Mouse (Mus musculus) limb, embryonic 14.5 days (tissue): ENCODE measurements around the gene Rplp2. TPM values are rescaled to one million over a fixed set of nuclear protein-coding genes. Genes with fewer than 3 reads are reported as not detected.

Source experiments
- ATAC-seq: fragments of 200-750 bp; cut with Nextera tagmentation; 2 replicates; pipeline ENCODE4 v1.8.0; 2017; ENCODE audit warnings: low read depth, moderate number of reproducible peaks, moderate TSS enrichment; ENCODE audit not compliant: low FRiP score
- DNase-seq: peaks from one replicate; pipeline ENCODE4 v3.0.0-alpha.2; 2015; ENCODE audit warnings: low spot score
- H3K27ac ChIP-seq: fragments of 300-500 bp; sonication (generic); replicated peaks from 2 replicates; pipeline ENCODE4 v1.5.1; 2014; ENCODE audit warnings: low read depth, mild to moderate bottlenecking, low read length, moderate library complexity, mixed read lengths
- H3K27me3 ChIP-seq: fragments of 300-500 bp; sonication (generic); 2 replicates; pipeline ENCODE4 v1.6.1; 2014; ENCODE audit warnings: low read length, mixed read lengths; ENCODE audit not compliant: control insufficient read depth, insufficient read depth
- H3K36me3 ChIP-seq: fragments of 300-500 bp; sonication (generic); 2 replicates; pipeline ENCODE4 v1.6.1; 2014; ENCODE audit warnings: mild to moderate bottlenecking, low read length, moderate library complexity, mixed read lengths; ENCODE audit not compliant: control insufficient read depth, insufficient read depth
- H3K4me1 ChIP-seq: fragments of 300-500 bp; sonication (generic); 2 replicates; pipeline ENCODE4 v1.6.1; 2014; ENCODE audit warnings: antibody characterized with exemption, low read length, mixed read lengths; ENCODE audit not compliant: control insufficient read depth, insufficient read depth
- H3K4me2 ChIP-seq: fragments of 300-500 bp; sonication (generic); replicated peaks from 2 replicates; pipeline ENCODE4 v1.6.1; 2014; ENCODE audit warnings: low read depth, mild to moderate bottlenecking, low read length, moderate library complexity; ENCODE audit not compliant: severe bottlenecking
- H3K4me3 ChIP-seq: fragments of 300-500 bp; sonication (generic); replicated peaks from 2 replicates; pipeline ENCODE4 v1.5.1; 2014; ENCODE audit warnings: low read length
- H3K9ac ChIP-seq: fragments of 300-500 bp; sonication (generic); 2 replicates; pipeline ENCODE4 v1.6.1; 2014; ENCODE audit warnings: mild to moderate bottlenecking, low read depth, low read length, moderate library complexity; ENCODE audit not compliant: severe bottlenecking
- H3K9me3 ChIP-seq: fragments of 300-500 bp; sonication (generic); 2 replicates; pipeline ENCODE4 v1.6.1; 2016; ENCODE audit warnings: low read length; ENCODE audit not compliant: control insufficient read depth
- POLR2A ChIP-seq: fragments of 200-500 bp; IDR thresholded peaks from 2 replicates; pipeline ENCODE4 v1.8.0; 2012; ENCODE audit warnings: inconsistent platforms, mild to moderate bottlenecking, moderate library complexity, borderline replicate concordance; ENCODE audit not compliant: insufficient read depth, insufficient read length; ENCODE audit errors: extremely low read depth
- WGBS: fragments of 180-500 bp; shearing (Covaris S2); extraction: QIAGEN DNeasy Blood & Tissue Kit; methylation state at CpG from one replicate; pipeline ENCODE4 v1.1.7; 2014; 5-methylcytosine and 5-hydroxymethylcytosine counted together
- polyA plus RNA-seq, 2 experiments: library from polyadenylated mRNA; depleted of rRNA in 1 of 2; stranded (reverse) in 1 of 2; unstranded in 1 of 2; fragments of >200 nt; fragmentation: Nextera tagmentation in 1 of 2; extraction: Ambion mirVana in 1 of 2; gene quantifications; 2 replicates each; pipeline versions ENCODE4 v1.2.1 to v1.2.3; 2012 to 2014

Rplp2 gene
- polyA plus RNA-seq, 2 experiments: 1,364 to 1,375 TPM

DNA sequence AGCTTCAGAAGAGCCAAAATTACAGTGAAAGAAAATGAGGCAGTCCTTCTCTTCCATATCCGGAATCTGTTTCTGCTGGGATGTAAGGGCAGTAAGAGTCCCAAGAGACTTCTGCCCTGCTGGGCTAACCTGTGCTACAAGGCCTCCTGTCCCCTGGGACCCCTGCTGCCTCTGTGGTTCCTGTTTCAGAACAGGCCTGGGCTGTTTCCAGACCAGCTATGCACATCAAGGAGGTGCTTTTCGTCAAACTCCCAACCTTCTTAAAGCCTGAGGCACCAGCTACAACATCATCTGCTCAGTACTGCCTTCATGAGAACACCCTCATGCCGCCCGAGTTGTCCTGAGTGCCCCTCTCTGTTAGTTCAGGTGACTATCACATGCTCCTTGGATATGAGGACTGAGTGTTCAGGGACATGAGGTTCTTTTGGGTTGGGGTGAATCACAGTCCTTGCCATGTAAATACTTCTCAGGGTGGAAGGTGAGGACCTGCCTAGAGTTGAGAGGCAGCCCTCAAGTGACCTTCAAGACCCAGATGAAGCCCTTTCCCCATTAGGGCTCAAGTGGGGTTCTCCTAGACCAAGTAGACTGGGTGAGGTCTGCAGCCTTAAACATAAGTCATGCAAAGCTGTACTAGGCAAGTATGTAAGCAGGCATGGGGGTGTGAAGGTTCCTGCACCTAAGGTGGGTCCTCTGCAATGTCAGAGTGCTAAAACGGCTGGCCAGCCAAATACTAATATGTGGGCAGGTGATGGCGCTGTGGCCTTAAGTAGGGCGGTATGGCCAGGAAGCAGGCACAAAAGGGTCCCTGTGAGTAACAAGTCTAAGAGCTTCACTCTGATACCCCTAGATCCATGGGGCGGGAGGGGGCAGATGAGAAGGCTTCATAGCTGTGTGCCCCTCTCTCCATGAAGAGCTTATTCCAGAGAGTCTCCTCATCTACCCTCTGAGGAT lies 29.2 kb upstream of the Rplp2 start:
- Histone ChIP-seq H3K9ac (no peak overlapping the region), H3K4me3 (no peak overlapping the region), H3K9me3 (no peaks in the 10 kb centered on the region), H3K27ac (no peak overlapping the region), H3K4me2 (no peak overlapping the region), H3K27me3 (no peaks in the 10 kb centered on the region), H3K36me3 (no peaks in the 10 kb centered on the region), H3K4me1 (peaks cover 3% of the 10 kb centered on the region)
- TF ChIP-seq POLR2A: no peak
- WGBS: 68% methylated on average over 8 of the region's 8 CpGs
- ATAC-seq (no peak), DNase-seq (no peak)

DNA sequence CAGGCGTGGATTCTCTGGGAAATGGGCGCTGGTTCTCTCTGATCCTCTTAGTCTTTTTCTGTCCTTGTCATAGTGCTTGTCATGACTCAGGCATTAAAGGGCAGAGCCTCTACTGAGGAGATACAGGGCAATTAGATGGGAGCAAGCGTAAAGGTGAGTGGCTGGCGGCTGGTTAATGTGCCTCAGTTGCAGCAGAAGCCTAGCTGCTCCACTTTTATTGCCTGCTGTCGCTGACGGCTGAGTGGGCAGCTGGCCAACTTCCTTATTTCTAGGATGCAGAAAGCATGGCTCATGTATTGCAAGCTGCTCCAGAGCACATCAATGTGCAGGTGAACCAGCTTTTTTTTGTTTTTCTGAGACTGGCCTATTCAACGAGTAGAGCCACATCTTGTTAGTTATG lies 28.2 kb upstream of the Rplp2 start:
- Histone ChIP-seq H3K36me3 (no peaks in the 10 kb centered on the region), H3K9ac (no peak overlapping the region), H3K27ac (no peak overlapping the region), H3K27me3 (no peaks in the 10 kb centered on the region), H3K4me2 (no peak overlapping the region), H3K9me3 (no peaks in the 10 kb centered on the region), H3K4me1 (no peaks in the 10 kb centered on the region), H3K4me3 (no peak overlapping the region)
- 35% methylated on average over 7 of the region's 7 CpGs for WGBS
- DNase-seq: peak; percentile 32
- no peak for ATAC-seq
- no peak for TF ChIP-seq POLR2A

DNA sequence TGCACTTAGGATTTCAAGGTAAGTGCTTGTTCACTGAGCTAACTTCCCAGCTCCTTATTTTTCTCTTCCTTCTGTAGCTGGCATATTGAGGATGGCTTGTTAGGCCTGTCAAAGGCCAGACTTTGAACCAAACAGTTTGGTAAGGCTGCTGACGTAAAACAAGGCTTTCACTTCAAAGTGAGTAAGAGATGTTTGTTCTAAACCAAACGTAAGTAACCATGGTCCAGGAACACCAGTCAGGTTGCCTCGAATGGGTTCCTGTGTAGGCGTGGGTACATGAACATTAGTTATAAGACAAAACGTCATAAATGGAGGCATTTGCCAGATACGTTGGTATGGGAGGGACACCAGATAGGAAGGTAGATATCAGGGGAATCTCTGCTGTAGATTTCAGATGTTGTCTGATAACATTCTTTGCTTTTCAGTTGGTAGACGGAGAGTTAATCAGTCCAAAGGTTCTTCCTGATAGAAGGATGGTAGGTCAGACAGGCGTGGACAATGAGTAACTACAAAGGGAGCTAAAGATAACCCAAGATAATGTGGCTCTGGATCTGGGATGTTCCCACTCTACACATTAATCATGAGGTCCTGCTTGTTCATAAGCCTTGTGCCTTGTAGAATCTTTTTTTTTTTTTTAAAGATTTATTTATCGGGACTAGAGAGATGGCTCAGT lies 27.0 kb upstream of the Rplp2 start:
- no peak overlapping the region for H3K27ac ChIP-seq
- no peak for TF ChIP-seq POLR2A
- no peaks in the 10 kb centered on the region for H3K4me1 ChIP-seq
- no peak for ATAC-seq
- DNase-seq: no peak
- WGBS: 85% methylated on average over 9 of the region's 9 CpGs
- no peak overlapping the region for H3K4me2 ChIP-seq
- no peak overlapping the region for H3K9ac ChIP-seq
- no peaks in the 10 kb centered on the region for H3K36me3 ChIP-seq
- no peaks in the 10 kb centered on the region for H3K27me3 ChIP-seq
- H3K4me3 ChIP-seq: no peak overlapping the region
- no peaks in the 10 kb centered on the region for H3K9me3 ChIP-seq

DNA sequence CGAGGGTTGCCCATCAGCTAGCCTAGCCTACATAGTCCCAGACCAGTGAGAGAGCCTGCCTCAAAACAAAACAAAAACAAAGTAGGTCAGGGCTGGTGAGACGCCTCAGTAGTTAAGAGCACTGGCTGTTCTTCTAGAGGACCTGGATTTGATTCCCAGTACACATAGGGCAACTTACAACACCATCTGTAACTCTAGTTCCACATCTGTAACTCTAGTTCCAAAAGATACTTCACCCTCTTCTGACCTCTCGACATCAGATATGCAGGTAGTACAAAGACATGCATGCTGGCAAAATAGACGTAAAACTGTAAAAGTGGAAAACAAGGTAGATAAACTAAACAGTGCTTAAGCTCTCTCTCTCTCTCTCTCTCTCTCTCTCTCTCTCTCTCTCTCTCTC lies 23.4 kb upstream of the Rplp2 start:
- Histone ChIP-seq H3K4me1 (no peaks in the 10 kb centered on the region; the same call in 1 of the 2 replicates), H3K36me3 (no peaks in the 10 kb centered on the region), H3K4me3 (no peak overlapping the region), H3K9ac (no peak overlapping the region), H3K4me2 (no peak overlapping the region), H3K27ac (no peak overlapping the region), H3K9me3 (no peaks in the 10 kb centered on the region), H3K27me3 (no peaks in the 10 kb centered on the region)
- ATAC-seq (no peak), DNase-seq (no peak)
- no peak for TF ChIP-seq POLR2A
- WGBS: 66% methylated on average over 4 of the region's 4 CpGs

DNA sequence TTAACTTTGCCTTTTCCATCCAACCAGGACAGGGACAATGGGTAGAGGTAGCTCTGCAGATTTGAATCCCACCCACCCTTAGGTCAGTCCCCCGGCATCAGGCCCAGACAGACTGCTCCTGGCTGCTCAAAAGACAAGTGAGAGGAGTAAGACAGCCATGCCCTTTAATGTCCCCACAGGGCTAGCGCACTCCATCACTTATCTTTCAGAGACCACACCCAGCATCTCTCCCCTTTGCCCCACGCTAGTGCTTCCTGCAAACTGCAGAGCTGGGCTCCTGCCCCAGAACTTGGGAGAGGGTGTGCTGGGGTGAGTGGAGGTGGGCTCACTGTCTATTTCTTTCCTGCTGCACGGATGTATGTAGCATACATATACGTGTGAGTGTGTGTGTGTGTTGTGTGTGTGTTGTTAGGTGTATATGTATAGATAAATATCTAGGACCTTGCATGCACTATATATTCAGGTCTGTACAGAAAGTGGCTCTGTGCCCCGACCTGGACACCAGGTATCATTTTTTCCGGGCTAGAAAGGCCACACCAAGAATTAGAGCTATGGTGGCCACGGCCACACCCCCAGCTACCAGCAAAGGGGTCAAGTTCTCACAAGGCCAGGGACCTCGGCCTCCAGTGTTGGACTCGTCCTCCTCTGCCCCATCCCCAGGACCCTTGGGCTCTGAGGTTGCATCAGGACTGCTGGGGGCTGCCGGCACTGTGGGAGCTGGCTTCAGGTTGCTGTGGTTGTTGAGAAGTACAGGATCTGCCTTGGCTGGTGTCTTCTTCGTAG lies 20.0 kb upstream of the Rplp2 start:
- 77% methylated on average over 12 of the region's 12 CpGs for WGBS
- no peak for DNase-seq
- no peak overlapping the region for H3K27ac ChIP-seq
- no peaks in the 10 kb centered on the region for H3K9me3 ChIP-seq
- TF ChIP-seq POLR2A: no peak
- ATAC-seq: no peak
- H3K4me2 ChIP-seq: no peak overlapping the region
- peaks cover 6% of the 10 kb centered on the region for H3K4me1 ChIP-seq
- no peaks in the 10 kb centered on the region for H3K27me3 ChIP-seq
- peaks cover 21% of the 10 kb centered on the region for H3K36me3 ChIP-seq
- H3K9ac ChIP-seq: no peak overlapping the region
- no peak overlapping the region for H3K4me3 ChIP-seq
